ENCODE assay signal across 13 mouse cellular contexts in genomic region chr17:31226931-31227330, GRCm38 (mm10).
"Had no signal": no experiment of that assay in that cellular context is flagged by ENCODE, and none has a peak within 500 bp of the region (broad histone marks: within the 10 kb centered on the region; RNA-seq: fewer than 3 reads in every experiment).

No protein-coding gene starts in this region.

- ATAC-seq: liver, postnatal 0 days; lung, postnatal 0 days; midbrain, embryonic 16.5 days had no signal

- DNase-seq: liver, embryonic 13.5 days; liver, postnatal 0 days; lung, adult 2 months; lung, postnatal 14 days; lung, postnatal 36 days; midbrain, embryonic 14.5 days; right cerebral cortex, postnatal 4 days; spleen, adult 18-20 months; thymus, adult 2 months; thymus, postnatal 25 days; thymus, postnatal 4 days had no signal
